Mouse (Mus musculus) urinary bladder, postnatal 36 days (tissue): ENCODE measurements around the gene Naa35.
A peak's percentile ranks its signal among the peaks of the same experiment; 100 is the strongest.

Experiments
- DNase-seq, 2 experiments: peaks; one replicate each; pipeline ENCODE4 v3.0.0; 2022; ENCODE audit warnings: low spot score in 2 of 2, mixed read lengths in 1 of 2

Naa35 gene

DNA sequence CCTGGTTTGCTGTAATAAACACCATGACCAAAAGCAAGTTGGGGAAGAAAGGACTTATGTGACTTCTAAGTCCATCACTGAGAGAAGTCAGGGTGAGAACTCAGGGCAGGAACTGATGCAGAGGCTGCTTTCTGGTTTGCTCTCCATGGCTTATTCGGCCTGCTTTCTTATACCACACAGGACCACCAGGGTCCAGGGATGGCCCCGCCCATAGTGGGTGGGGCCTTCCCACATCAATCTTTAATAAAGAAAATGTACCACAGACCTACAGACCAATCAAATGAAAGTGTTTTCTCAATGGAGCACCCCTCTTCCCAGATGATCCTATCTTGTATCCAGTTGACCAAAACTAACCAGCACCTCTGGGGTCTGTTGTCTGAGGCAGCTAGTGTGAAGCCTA is 86.5 kb downstream of the Naa35 start:
- no peak for DNase-seq

DNA sequence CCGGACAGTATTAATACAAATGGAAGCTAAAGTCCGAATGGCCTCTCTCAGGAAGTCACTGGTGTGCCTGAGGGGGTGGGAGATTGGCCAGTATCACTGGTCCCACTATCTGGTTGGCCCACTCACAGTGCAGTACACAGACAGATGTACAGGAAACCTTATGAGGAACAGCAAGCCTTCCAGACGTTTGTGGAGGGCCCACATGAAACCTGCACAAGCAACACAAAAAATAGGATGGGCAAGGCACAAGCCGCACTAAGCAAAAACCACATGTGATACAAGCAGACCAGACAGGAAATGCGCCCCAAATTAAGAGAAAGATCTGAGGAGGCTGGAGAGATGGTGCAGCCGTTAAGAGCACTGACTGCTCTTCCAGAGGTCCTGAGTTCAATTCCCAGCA is 87.2 kb downstream of the Naa35 start:
- DNase-seq: no peak

DNA sequence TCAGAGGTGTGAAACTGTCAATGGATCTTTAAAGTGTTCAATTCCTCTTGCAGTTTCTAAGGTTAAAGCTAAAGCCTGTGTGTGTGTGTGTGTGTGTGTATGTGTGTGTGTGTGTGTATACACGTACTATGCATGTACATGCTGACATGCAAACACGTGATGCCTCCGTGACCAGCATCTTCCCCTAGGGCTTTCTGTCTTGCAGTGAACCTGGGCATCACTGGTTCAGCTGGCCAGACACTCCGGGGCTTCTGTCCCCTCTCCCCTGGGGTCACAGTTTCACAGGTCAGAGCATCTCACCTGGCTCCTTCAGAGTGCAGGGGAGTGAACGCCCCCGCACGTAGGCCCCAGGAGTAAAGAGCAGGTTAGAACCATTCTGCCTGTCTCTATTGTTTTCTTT is 88.5 kb downstream of the Naa35 start:
- DNase-seq: no peak

DNA sequence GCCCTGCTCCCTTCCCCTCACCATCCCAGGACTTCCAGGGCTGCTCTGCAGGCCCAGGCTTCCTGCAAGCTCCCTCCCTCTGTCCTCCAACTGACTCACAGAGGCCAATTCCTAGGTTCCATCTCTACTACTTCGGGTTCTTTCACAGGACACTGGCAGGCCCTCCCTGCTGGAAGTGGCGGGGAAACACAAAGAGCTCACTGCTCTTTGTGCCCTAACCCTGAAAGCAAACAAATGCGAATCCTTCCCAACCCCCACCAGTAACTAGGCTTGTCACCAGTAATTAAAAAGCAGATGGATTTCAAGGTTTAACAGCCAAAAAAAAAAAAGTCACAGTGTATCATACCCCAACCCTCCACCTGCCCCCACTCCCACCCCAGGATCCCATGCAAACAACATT is 89.2 kb downstream of the Naa35 start:
- DNase-seq: no peak

DNA sequence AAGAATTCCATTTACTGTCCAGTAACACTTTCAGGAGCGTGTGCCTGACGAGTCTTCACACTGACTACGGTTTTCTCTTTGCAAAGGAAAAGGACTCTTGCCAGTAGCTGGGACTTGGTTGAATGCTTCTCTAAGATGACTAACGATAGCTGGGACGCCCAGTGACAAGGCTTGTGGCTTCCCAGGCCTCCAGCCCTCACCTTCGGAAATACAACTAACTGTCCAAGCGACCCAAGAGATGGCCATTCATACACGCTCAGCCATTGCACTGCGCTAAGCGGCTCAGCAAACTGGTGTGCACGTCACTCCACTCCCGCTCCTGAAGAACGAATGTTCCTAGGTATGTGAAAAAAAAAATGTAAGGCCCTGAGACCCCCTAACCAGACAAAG is 89.7 kb downstream of the Naa35 start:
- no peak for DNase-seq

DNA sequence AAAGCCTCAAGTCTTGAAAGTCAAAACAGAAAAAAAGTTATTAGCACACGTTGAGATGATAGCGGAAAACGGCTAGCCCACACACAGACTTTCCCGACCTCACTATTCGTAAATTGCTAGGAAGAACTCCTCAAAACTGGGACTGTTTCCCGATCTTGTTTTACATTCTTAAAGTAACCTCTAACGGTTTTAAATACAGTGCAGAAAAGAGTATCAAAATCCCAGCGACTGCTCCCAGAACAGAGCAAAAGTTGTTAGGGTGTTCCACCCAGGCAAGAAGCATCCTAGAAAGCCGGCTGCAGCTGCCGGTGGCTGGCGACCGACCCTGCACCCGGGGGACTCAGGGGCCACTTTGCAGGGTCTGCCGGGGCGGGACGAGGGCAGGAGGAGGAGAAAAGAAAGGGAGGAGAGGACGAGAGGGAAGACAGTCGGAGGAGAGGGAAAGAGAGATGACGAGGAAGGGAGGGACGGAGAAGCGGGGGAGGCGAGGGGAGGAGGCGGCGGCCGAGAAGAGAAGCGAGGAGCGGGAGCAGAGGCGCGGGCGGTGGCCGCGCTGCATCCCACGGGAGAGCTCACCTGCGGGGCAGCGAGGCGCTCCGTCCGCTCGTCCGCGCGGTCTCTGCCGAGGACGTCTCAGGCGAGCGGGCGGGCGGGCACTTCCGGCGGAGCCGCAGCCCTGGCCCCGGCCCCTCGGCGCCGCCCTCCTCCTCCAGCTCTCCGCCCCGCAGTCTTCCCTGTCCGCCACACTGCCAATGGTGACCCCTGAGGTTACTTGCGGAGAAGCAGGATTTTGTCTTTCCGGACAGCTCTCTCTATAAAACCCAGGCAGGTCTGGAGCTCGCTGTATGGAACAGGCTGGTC is 90.3 kb downstream of the Naa35 start, which contains the start of gene Golm1:
Golm1 (minus strand) TSS at position 661 of the 861 bp plus-strand sequence.
- DNase-seq: peak; percentile 43 to 51

DNA sequence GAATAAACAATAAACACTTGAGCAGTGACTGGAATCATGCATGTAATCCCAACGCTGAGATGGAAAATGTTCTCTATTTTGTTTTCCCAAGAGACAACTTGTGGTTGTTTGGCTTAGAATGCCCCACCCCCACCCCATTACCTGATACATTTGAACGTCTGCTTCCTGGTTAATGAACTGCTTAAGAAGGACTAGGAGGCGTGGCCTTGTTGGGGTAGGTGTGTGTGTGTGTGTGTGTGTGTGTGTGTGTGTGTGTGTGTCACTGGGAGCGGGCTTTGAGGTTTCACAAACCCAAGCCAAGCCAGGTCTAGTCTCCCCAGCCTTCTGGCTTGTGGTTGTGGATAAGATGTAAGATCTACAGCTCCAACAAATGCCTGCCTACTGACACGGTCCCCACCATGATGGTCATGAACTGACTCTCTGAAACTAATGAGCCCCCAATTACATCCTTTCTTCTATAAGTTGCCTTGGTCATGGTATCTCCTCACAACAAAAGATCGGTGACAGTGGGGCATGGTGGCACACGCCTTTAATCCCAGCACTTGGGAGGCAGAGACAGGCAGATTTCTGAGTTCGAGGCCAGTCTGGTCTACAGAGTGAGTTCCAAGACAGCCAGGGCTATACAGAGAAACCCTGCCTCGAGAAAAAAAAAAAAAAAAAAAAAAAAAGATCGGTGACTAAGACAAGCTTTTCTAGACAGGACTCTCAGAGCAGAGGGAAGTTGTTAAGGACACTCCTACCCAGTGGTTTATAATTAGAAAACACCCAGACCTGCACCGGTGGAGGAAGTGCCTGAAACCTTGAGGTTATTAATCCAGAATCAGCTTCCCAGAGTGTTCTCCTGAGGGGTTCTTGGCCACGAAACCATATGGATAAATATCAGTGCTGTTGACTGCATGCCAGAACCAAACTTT is 91.5 kb downstream of the Naa35 start:
- no peak for DNase-seq

DNA sequence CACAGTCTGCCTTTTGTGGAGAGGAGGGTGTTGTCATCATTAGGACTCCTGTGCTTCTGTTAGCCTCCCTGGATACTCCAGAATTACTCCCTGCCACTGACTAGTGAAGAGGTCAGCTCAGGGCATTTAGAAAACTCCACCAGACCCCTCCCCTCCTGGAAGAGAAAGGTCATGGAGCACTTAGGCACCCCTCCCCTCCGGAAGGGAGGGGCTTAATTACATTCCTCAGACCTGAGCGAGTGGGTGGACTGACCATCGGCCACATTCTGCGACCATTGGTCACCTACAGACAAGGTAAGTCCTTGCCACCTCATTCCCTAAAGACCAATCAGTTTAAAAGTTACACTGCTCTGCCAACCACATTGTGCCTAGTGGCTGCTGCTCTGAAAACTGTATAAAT is 94.2 kb downstream of the Naa35 start:
- no peak for DNase-seq

DNA sequence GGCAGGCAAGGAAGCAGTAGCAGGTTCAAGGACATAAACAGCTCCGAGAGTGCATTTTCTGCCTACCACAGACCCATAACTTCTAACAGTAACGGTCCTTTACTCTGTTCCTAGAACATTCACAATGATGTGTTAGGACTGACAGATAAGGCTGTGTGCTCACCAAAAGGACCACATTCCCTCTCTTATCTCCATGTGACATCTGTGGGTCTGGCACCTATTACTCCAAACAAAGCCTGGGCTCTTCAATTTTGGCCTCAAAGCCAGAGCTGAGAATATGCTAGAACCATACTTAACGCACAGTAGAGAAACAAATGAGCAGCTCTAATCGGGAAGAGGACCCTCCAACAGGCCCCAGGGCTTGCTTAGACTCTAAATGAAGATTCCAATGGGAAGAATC is 94.8 kb downstream of the Naa35 start:
- no peak for DNase-seq

DNA sequence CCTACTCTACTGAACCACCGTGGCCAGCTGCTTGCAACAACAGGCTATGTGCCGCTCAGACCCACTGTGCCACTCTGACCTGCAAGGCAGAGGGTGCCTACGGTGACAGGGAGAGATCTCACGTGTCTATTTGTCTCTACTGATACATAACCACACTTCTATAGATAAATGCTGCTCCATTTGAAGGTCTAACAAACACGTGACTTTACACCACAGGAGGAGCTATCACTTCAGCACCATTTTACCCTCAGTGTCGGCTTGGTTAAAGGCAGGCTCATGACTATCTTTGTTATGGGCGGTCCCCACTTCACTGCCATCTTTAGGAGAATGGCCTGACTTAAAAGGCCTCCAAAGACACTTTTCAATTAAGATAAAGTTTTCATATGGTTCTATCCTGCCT is 97.6 kb downstream of the Naa35 start:
- no peak for DNase-seq

DNA sequence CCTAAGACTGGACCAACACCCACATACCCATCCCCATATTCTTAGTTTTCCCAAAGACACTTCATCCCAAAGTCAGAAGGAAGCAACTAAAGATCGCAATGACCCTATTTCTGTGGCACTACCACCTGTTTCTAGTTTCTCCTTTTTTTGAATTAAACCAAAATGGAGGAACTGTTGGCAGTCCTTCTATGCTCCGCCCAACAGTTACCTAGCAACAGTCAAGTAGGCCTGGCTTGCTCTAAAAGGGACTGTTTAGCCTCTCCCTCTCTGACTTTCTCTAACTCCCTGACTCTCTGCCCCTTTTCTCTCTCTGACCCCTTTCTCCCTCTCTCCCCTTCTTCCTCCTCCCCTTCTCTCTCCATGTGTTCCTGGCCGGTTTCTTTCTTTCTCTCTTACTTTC is 100.2 kb downstream of the Naa35 start:
- DNase-seq: no peak
